Mouse (Mus musculus) small intestine, adult 2 months (tissue): ENCODE data around the gene Ruvbl2. TPM values are rescaled to one million over a fixed set of nuclear protein-coding genes. Genes with fewer than 3 reads are reported as not detected.
"Not testable (repeated sequence)": the region's sequence is repeated elsewhere in the genome, so short reads cannot be mapped to it uniquely, and the experiment has no call there.

Source experiments
- H3K27ac ChIP-seq: fragments of 200-500 bp; 2 replicates; pipeline ENCODE4 v1.5.1; 2012; ENCODE audit warnings: low read depth, low read length, control low read depth, inconsistent platforms; ENCODE audit not compliant: insufficient read depth
- H3K27me3 ChIP-seq: fragments of 200-500 bp; 2 replicates; pipeline ENCODE4 v1.6.1; 2012; ENCODE audit warnings: mild to moderate bottlenecking, moderate library complexity, low read length, inconsistent platforms; ENCODE audit not compliant: control insufficient read depth, insufficient read depth
- H3K36me3 ChIP-seq: fragments of 200-500 bp; 2 replicates; pipeline ENCODE4 v1.6.1; 2012; ENCODE audit warnings: mild to moderate bottlenecking, low read length, control low read depth, inconsistent platforms; ENCODE audit not compliant: control insufficient read depth, insufficient read depth
- H3K4me1 ChIP-seq: fragments of 200-500 bp; 2 replicates; pipeline ENCODE4 v1.6.1; 2012; ENCODE audit warnings: low read length, inconsistent platforms, mixed read lengths; ENCODE audit not compliant: control insufficient read depth, insufficient read depth, insufficient read length
- H3K4me3 ChIP-seq: fragments of 200-500 bp; 2 replicates; pipeline ENCODE4 v1.5.1; 2012; ENCODE audit warnings: low read depth, mild to moderate bottlenecking, control low read depth, inconsistent platforms, low read length, moderate library complexity
- CTCF ChIP-seq: fragments of 200-500 bp; IDR thresholded peaks from 2 replicates; pipeline ENCODE4 v1.5.1; 2012; ENCODE audit warnings: low read depth, mild to moderate bottlenecking, control low read depth, inconsistent platforms, low read length, moderate library complexity, mixed read lengths; ENCODE audit not compliant: insufficient replicate concordance, insufficient read length; ENCODE audit errors: extremely low read depth
- POLR2A ChIP-seq: fragments of 200-500 bp; IDR thresholded peaks from 2 replicates; pipeline ENCODE4 v1.6.1; 2012; ENCODE audit warnings: low read depth, mild to moderate bottlenecking, control low read depth, inconsistent platforms, low read length, moderate library complexity
- WGBS: fragments of 180-500 bp; shearing (Covaris S2); methylation state at CpG from one replicate; pipeline ENCODE4 v1.1.7; 2018; 5-methylcytosine and 5-hydroxymethylcytosine counted together
- polyA plus RNA-seq: library from polyadenylated mRNA; depleted of rRNA; stranded (reverse); fragments of >200 nt; gene quantifications from 2 replicates; pipeline ENCODE4 v1.2.3, GENCODE M21; 2012

Ruvbl2 gene
- polyA plus RNA-seq, 1 experiment, result 54.3 TPM

- Histone ChIP-seq H3K4me1 (peaks cover 14% of the 10 kb centered on the region), H3K27ac (no peak within 1 kb of the TSS), H3K27me3 (peaks cover 30% of the 10 kb centered on the region), H3K4me3 (peak within 1 kb of the TSS; percentile 63), H3K36me3 (no peaks in the 10 kb centered on the region)
- TF ChIP-seq CTCF (peak; percentile 96), POLR2A (no peak)
- 10% methylated on average over 28 of the region's 28 CpGs for WGBS
Observed at GRCm38 (mm10) chr7:45405091-45406075, 32.5 kb downstream of the Ruvbl2 start, which contains the start of gene Kcna7. Gene Kcna7 (plus strand): TSS chr7:45405653.

- Histone ChIP-seq H3K36me3 (no peaks in the 10 kb centered on the region), H3K27ac (no peak overlapping the region), H3K4me1 (peaks cover 14% of the 10 kb centered on the region), H3K27me3 (peaks cover 28% of the 10 kb centered on the region), H3K4me3 (no peak overlapping the region)
- 41% methylated on average over 6 of the region's 6 CpGs for WGBS
- TF ChIP-seq CTCF (peak; percentile 72; the same call in 1 of the 2 replicates), POLR2A (no peak)
Observed at GRCm38 (mm10) chr7:45403532-45404261, 34.2 kb downstream of the Ruvbl2 start.

GRCm38 (mm10) chr7:45401521-45402085 lies 36.3 kb downstream of the Ruvbl2 start:
- no peaks in the 10 kb centered on the region for H3K36me3 ChIP-seq
- TF ChIP-seq CTCF, result no peak
- TF ChIP-seq POLR2A, result no peak
- peaks cover 12% of the 10 kb centered on the region for H3K4me1 ChIP-seq
- peaks cover 11% of the 10 kb centered on the region for H3K27me3 ChIP-seq
- no peak overlapping the region for H3K4me3 ChIP-seq
- 75% methylated on average over 10 of the region's 10 CpGs for WGBS
- no peak overlapping the region for H3K27ac ChIP-seq

- Histone ChIP-seq H3K4me3 (no peak overlapping the region), H3K27me3 (no peaks in the 10 kb centered on the region), H3K27ac (no peak overlapping the region), H3K36me3 (peaks cover 7% of the 10 kb centered on the region), H3K4me1 (peaks cover 1% of the 10 kb centered on the region; the same call in 1 of the 2 replicates)
- WGBS, result 56% methylated on average over 2 of the region's 2 CpGs
- TF ChIP-seq POLR2A, result no peak
- no peak for TF ChIP-seq CTCF
Observed at GRCm38 (mm10) chr7:45396787-45397186, 41.1 kb downstream of the Ruvbl2 start.

- Histone ChIP-seq H3K27ac (peak overlapping the region; percentile 58; the same call in 1 of the 2 replicates), H3K4me3 (peak overlapping the region; percentile 66), H3K36me3 (peaks cover 11% of the 10 kb centered on the region)
- TF ChIP-seq CTCF, result 0 out of 2 replicates have a peak, but pooled peaks have one; percentile 3
- not testable (repeated sequence) for H3K4me1 ChIP-seq, H3K27me3 ChIP-seq
- 2% methylated on average over 3 of the region's 3 CpGs for WGBS
Observed at GRCm38 (mm10) chr7:45396337-45396775, 41.5 kb downstream of the Ruvbl2 start.

GRCm38 (mm10) chr7:45395578-45396336 lies 42.1 kb downstream of the Ruvbl2 start, which contains the start of gene Snrnp70:
Gene Snrnp70 (minus strand): TSS chr7:45395742.
- peaks cover 13% of the 10 kb centered on the region for H3K36me3 ChIP-seq
- TF ChIP-seq CTCF, result 0 out of 2 replicates have a peak, but pooled peaks have one; percentile 19
- TF ChIP-seq POLR2A, result peak; percentile 89
- no peaks in the 10 kb centered on the region for H3K27me3 ChIP-seq
- peaks cover 1% of the 10 kb centered on the region; the same call in 1 of the 2 replicates for H3K4me1 ChIP-seq
- peak within 1 kb of the TSS; percentile 76 for H3K4me3 ChIP-seq
- H3K27ac ChIP-seq, result peak within 1 kb of the TSS; percentile 72
- WGBS, result under 1% methylated on average over 60 of the region's 60 CpGs
